Mouse (Mus musculus) liver, adult (tissue): ENCODE data around the gene Zfp827.

Experiments
- GATA4 ChIP-seq: IDR thresholded peaks from 2 replicates; pipeline ENCODE4 v1.6.1; 2014; ENCODE audit warnings: mild to moderate bottlenecking, low read length; ENCODE audit not compliant: insufficient replicate concordance

The Zfp827 gene

GRCm38 (mm10) chr8:79027977-79028487, at the start of gene Zfp827:
TSS of gene Zfp827 (plus strand) at chr8:79028437.
- TF ChIP-seq GATA4, result no peak

- TF ChIP-seq GATA4, result no peak
Measured at GRCm38 (mm10) chr8:79004341-79004740, 23.9 kb upstream of the Zfp827 start.

- TF ChIP-seq GATA4, result no peak
Measured at GRCm38 (mm10) chr8:79015061-79015460, 13.2 kb upstream of the Zfp827 start.

GRCm38 (mm10) chr8:79016076-79016475, 12.2 kb upstream of the Zfp827 start:
- no peak for TF ChIP-seq GATA4

- no peak for TF ChIP-seq GATA4
Measured at GRCm38 (mm10) chr8:79016583-79016982, 11.7 kb upstream of the Zfp827 start.

- TF ChIP-seq GATA4, result no peak
Measured at GRCm38 (mm10) chr8:79023922-79024321, 4.3 kb upstream of the Zfp827 start.

GRCm38 (mm10) chr8:79027319-79027718, 918 bp upstream of the Zfp827 start:
- TF ChIP-seq GATA4, result no peak

GRCm38 (mm10) chr8:79028541-79029395, 531 bp downstream of the Zfp827 start:
- no peak for TF ChIP-seq GATA4

- TF ChIP-seq GATA4, result no peak
Measured at GRCm38 (mm10) chr8:79029396-79030325, 1.4 kb downstream of the Zfp827 start.

GRCm38 (mm10) chr8:79030326-79031265, 2.4 kb downstream of the Zfp827 start:
- TF ChIP-seq GATA4, result no peak

GRCm38 (mm10) chr8:79037532-79037931, 9.3 kb downstream of the Zfp827 start:
- no peak for TF ChIP-seq GATA4

GRCm38 (mm10) chr8:79037991-79038390, 9.8 kb downstream of the Zfp827 start:
- no peak for TF ChIP-seq GATA4

GRCm38 (mm10) chr8:79041429-79041828, 13.2 kb downstream of the Zfp827 start:
- no peak for TF ChIP-seq GATA4

GRCm38 (mm10) chr8:79042252-79042651, 14.0 kb downstream of the Zfp827 start:
- TF ChIP-seq GATA4, result no peak

GRCm38 (mm10) chr8:79044673-79045072, 16.4 kb downstream of the Zfp827 start:
- no peak for TF ChIP-seq GATA4

GRCm38 (mm10) chr8:79046659-79047058, 18.4 kb downstream of the Zfp827 start:
- TF ChIP-seq GATA4, result no peak
